Mouse (Mus musculus): ENCODE measurements around the gene Pde4b.

Pde4b gene

GRCm38 (mm10) chr4:102177258-102177657 lies 89.9 kb downstream of the Pde4b start:
- DNase-seq (ENCODE audit: low read depth, low spot score) = no peak

- no peak for DNase-seq (ENCODE audit: low read depth, low spot score)
Measured at GRCm38 (mm10) chr4:102186888-102187287, 99.5 kb downstream of the Pde4b start.

- no peak for DNase-seq (ENCODE audit: low read depth, low spot score)
Measured at GRCm38 (mm10) chr4:102197707-102198106, 110.4 kb downstream of the Pde4b start.

DNA sequence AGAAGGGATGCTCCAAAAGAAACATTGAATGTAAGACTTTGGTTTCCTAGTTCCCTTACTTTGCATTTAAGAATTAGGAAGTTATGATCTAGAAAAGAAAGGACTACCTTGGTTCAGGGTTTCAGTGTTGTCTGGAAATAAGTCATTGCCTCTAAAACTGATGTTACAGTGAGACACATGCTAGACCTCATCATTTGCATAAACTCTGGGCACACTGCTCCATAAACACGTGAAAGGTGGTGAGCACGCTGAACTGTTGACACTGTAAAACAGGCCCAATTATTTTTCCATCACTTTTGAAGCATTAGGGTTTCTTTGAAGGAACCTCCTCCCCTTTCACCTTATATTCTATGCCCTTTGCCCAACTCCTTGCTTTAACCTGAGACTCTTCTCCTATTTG lies 122.4 kb downstream of the Pde4b start:
- no peak for DNase-seq (ENCODE audit: low read depth, low spot score)

DNA sequence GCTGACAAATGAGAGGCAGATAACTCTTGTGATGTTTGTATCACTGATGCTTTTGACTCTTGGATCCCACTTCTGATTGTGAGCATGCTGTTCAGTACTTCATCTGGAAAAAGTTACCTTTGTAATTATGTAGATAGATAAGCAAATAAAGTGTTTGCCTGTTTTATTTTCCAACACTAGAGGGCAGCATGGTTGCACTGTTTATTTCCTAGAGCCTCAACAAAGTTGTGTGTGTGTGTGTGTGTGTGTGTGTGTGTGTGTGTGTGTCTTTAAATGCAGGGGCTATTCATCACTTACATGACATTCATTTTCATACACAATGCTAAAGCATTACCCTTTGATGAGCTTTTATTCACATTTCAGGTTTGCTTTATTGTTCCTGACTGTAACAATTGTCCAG lies 139.4 kb downstream of the Pde4b start:
- DNase-seq (ENCODE audit: low read depth, low spot score) = peak; percentile 65

GRCm38 (mm10) chr4:102228953-102229586 lies 141.7 kb downstream of the Pde4b start:
- peak; percentile 61 for DNase-seq (ENCODE audit: low read depth, low spot score)

- DNase-seq (ENCODE audit: low read depth, low spot score) = no peak
Measured at GRCm38 (mm10) chr4:102230898-102231297, 143.6 kb downstream of the Pde4b start.

- DNase-seq (ENCODE audit: low read depth, low spot score) = no peak
Measured at GRCm38 (mm10) chr4:102233633-102234032, 146.3 kb downstream of the Pde4b start.

DNA sequence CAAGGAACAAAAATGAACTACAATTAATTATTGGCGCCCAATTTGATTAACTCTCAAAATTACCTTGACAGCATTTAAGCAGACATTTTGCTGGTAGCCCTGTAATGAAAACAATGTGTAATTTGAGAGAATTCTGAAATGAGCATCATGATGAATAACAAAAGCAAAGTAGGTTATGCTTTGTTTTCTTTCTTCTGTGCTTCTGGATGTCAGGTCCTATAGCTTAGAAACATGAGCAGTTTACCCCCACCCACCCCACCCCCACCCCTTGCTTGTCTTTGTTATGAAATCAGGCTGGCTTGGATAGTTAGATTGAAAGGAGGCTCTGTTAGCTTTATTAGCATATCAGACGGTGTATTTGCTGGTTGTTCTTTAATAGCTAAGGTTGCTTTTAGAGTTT lies 147.8 kb downstream of the Pde4b start:
- DNase-seq (ENCODE audit: low read depth, low spot score) = no peak

DNA sequence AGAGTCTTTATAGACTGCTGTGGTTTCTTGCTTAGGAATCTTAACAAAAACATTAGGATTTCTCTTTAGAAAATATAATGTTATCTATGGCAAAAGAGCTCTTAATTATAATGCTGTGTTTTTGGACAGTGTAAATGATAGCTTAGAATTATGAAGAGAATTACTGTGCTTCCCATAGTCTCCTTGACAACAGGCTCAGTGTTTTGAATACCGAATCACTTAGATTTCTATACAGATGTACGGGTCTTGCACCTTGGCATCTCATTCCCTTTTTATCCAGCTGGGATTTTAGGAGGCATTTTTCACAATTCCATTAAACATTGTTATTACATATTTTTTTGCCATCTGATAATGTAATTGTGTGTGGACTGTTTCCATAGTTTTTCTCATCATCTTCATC lies 151.8 kb downstream of the Pde4b start:
- no peak for DNase-seq (ENCODE audit: low read depth, low spot score)

- peak; percentile 6 for DNase-seq (ENCODE audit: low read depth, low spot score)
Measured at GRCm38 (mm10) chr4:102239657-102240390, 152.5 kb downstream of the Pde4b start.

DNA sequence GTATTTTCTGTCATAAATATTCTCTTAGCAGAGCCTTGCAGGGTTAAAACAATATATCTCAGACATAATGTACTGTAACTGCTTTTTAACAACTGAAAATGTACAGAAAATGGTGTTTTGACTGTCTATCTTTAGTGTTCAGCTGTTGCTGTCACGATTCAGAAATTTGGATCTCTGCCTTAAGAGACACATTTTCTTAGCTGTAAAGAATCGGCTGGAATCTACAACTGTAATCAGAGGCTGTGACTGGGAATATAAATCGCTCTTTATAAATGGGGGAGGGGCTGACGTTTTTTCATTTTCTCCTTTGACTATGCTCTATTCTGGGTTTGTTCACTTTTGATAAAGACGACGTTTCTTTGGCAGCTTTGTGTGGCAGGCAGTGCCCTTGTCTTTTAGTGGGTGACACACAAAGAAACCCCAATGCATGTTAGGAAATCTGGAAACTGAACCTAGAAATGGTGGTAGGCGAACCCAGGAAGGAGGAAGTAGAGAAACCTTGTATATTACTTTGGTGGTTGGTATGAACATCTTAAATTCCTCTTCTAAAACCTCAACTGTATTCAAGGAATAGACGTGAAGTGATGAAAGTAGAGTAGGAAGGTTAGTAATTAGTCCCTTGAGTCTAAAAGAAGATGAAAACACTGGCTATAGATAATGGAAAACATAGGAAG lies 153.5 kb downstream of the Pde4b start:
- no peak for DNase-seq (ENCODE audit: low read depth, low spot score)

GRCm38 (mm10) chr4:102253994-102254393 lies 166.7 kb downstream of the Pde4b start:
- no peak for DNase-seq (ENCODE audit: low read depth, low spot score)

- no peak for DNase-seq (ENCODE audit: low read depth, low spot score)
Measured at GRCm38 (mm10) chr4:102254466-102255294, 167.3 kb downstream of the Pde4b start.

GRCm38 (mm10) chr4:102255295-102255670 lies 167.9 kb downstream of the Pde4b start:
- no peak for DNase-seq (ENCODE audit: low read depth, low spot score)

- no peak for DNase-seq (ENCODE audit: low read depth, low spot score)
Measured at GRCm38 (mm10) chr4:102256170-102256960, 169.0 kb downstream of the Pde4b start.

DNA sequence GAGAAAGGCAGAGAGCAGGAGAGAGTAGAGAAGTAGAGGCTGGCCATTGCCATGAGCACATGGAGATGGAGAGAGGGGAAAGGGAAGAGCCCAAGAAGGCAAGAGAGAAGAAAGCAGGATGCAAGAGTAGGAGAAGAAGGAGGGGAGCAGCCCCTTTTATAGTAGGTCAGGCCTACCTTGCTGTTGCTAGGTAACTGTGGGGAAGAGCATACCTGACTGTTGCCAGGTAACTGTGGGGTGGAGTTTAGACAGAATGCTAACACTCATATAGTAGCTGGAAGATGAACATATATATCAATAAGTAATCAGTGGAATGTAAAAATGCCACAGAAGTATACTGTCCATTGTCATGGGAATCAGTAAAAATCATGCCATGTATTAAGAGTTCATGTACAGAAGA lies 172.9 kb downstream of the Pde4b start:
- no peak for DNase-seq (ENCODE audit: low read depth, low spot score)

GRCm38 (mm10) chr4:102272313-102272712 lies 185.0 kb downstream of the Pde4b start:
- no peak for DNase-seq (ENCODE audit: low read depth, low spot score)

GRCm38 (mm10) chr4:102272749-102273148 lies 185.4 kb downstream of the Pde4b start:
- no peak for DNase-seq (ENCODE audit: low read depth, low spot score)

GRCm38 (mm10) chr4:102275716-102276115 lies 188.4 kb downstream of the Pde4b start:
- DNase-seq (ENCODE audit: low read depth, low spot score) = no peak

- DNase-seq (ENCODE audit: low read depth, low spot score) = peak; percentile 14
Measured at GRCm38 (mm10) chr4:102278958-102279357, 191.6 kb downstream of the Pde4b start.

Measured in 3T3-L1 (cell line).